Mouse (Mus musculus) myocyte (in vitro differentiated cells): ENCODE measurements around the gene Traf3ip1.

ENCODE experiments used
- CEBPB ChIP-seq: IDR thresholded peaks from 2 replicates; pipeline ENCODE4 v1.6.1; 2011; ENCODE audit warnings: mild to moderate bottlenecking, moderate library complexity; ENCODE audit not compliant: poor library complexity, insufficient read depth, severe bottlenecking
- E2F4 ChIP-seq: IDR thresholded peaks from one replicate; pipeline ENCODE4 v1.6.1; 2011; ENCODE audit warnings: mild to moderate bottlenecking, control low read depth, moderate library complexity; ENCODE audit not compliant: insufficient read depth
- MAX ChIP-seq: IDR thresholded peaks from one replicate; pipeline ENCODE4 v1.6.1; 2011; ENCODE audit warnings: low read depth, mild to moderate bottlenecking, control low read depth
- MYOD1 ChIP-seq, 3 experiments: IDR thresholded peaks; one replicate each; pipeline ENCODE4 v1.6.1; 2011; ENCODE audit warnings: control low read depth in 2 of 3, low read depth in 2 of 3, mild to moderate bottlenecking in 2 of 3, moderate library complexity in 1 of 3; ENCODE audit not compliant: insufficient read length in 2 of 3, control insufficient read depth in 1 of 3
- POLR2A ChIP-seq: IDR thresholded peaks from one replicate; pipeline ENCODE4 v1.6.1; 2011; ENCODE audit warnings: low read depth, mild to moderate bottlenecking, control low read depth, moderate library complexity; ENCODE audit not compliant: insufficient read length
- POLR2AphosphoS2 ChIP-seq: IDR thresholded peaks from one replicate; pipeline ENCODE4 v1.6.1; 2011; ENCODE audit warnings: low read depth, control low read depth; ENCODE audit not compliant: insufficient read length
- REST ChIP-seq: IDR thresholded peaks from one replicate; pipeline ENCODE4 v1.6.1; 2011; ENCODE audit warnings: mild to moderate bottlenecking, control low read depth, moderate library complexity; ENCODE audit not compliant: insufficient read depth, insufficient read length
- SRF ChIP-seq: IDR thresholded peaks from one replicate; pipeline ENCODE4 v1.6.1; 2011; ENCODE audit warnings: low read depth; ENCODE audit not compliant: control insufficient read depth, insufficient read length
- TCF12 ChIP-seq: IDR thresholded peaks from one replicate; pipeline ENCODE4 v1.6.1; 2011; ENCODE audit warnings: mild to moderate bottlenecking, control low read depth; ENCODE audit not compliant: poor library complexity, insufficient read depth, severe bottlenecking
- TCF3 ChIP-seq: IDR thresholded peaks from one replicate; pipeline ENCODE4 v1.6.1; 2011; ENCODE audit warnings: low read depth, control low read depth; ENCODE audit not compliant: insufficient read length
- USF1 ChIP-seq: IDR thresholded peaks from one replicate; pipeline ENCODE4 v1.6.1; 2011; ENCODE audit warnings: low read depth, mild to moderate bottlenecking, control low read depth, moderate library complexity

- no peak for TF ChIP-seq POLR2A
- no peak for TF ChIP-seq MAX
- no peak for TF ChIP-seq TCF12
- no peak for TF ChIP-seq CEBPB
- no peak for TF ChIP-seq SRF
- no peak for TF ChIP-seq E2F4
- TF ChIP-seq TCF3: no peak
- no peak for TF ChIP-seq USF1
- TF ChIP-seq MYOD1 (IDR thresholded peaks at IDR 0.05; ENCODE audit: control insufficient read depth in 1 of 3, insufficient read length in 2 of 3, low read depth in 2 of 3): no peak
- no peak for TF ChIP-seq REST
- TF ChIP-seq POLR2AphosphoS2: no peak
These were observed 49.5 kb downstream of the Traf3ip1 start for GRCm38 (mm10) chr1:91543974-91544373.
